Mouse (Mus musculus): ENCODE data around the gene Cops9.
A peak's percentile ranks its signal among the peaks of the same experiment; 100 is the strongest.

Gene Cops9

GRCm38 (mm10) chr1:92646601-92647000 is 4.8 kb upstream of the Cops9 start:
- no peak for DNase-seq (ENCODE audit: low read depth)

GRCm38 (mm10) chr1:92646111-92646510 is 4.3 kb upstream of the Cops9 start:
- no peak for DNase-seq (ENCODE audit: low read depth)

- DNase-seq (ENCODE audit: low read depth), result no peak
Observed at GRCm38 (mm10) chr1:92644916-92645315, 3.1 kb upstream of the Cops9 start.

- no peak for DNase-seq (ENCODE audit: low read depth)
Observed at GRCm38 (mm10) chr1:92643691-92644090, 1.9 kb upstream of the Cops9 start.

GRCm38 (mm10) chr1:92640393-92640792 is 1.4 kb downstream of the Cops9 start:
- DNase-seq (ENCODE audit: low read depth), result no peak

- DNase-seq (ENCODE audit: low read depth), result no peak
Observed at GRCm38 (mm10) chr1:92638736-92639135, 3.0 kb downstream of the Cops9 start.

GRCm38 (mm10) chr1:92638181-92638580 is 3.6 kb downstream of the Cops9 start:
- no peak for DNase-seq (ENCODE audit: low read depth)

GRCm38 (mm10) chr1:92637501-92638172 is 4.1 kb downstream of the Cops9 start:
- DNase-seq (ENCODE audit: low read depth), result no peak

- no peak for DNase-seq (ENCODE audit: low read depth)
Observed at GRCm38 (mm10) chr1:92636676-92637075, 5.1 kb downstream of the Cops9 start.

GRCm38 (mm10) chr1:92636015-92636414 is 5.8 kb downstream of the Cops9 start:
- no peak for DNase-seq (ENCODE audit: low read depth)

GRCm38 (mm10) chr1:92634976-92635599 is 6.7 kb downstream of the Cops9 start:
- no peak for DNase-seq (ENCODE audit: low read depth)

GRCm38 (mm10) chr1:92634569-92634968 is 7.2 kb downstream of the Cops9 start:
- DNase-seq (ENCODE audit: low read depth), result no peak

GRCm38 (mm10) chr1:92633726-92634125 is 8.1 kb downstream of the Cops9 start:
- DNase-seq (ENCODE audit: low read depth), result no peak

- DNase-seq (ENCODE audit: low read depth), result no peak
Observed at GRCm38 (mm10) chr1:92632948-92633347, 8.8 kb downstream of the Cops9 start.

- no peak for DNase-seq (ENCODE audit: low read depth)
Observed at GRCm38 (mm10) chr1:92632196-92632595, 9.6 kb downstream of the Cops9 start.

GRCm38 (mm10) chr1:92628227-92628626 is 13.6 kb downstream of the Cops9 start:
- no peak for DNase-seq (ENCODE audit: low read depth)

- DNase-seq (ENCODE audit: low read depth), result no peak
Observed at GRCm38 (mm10) chr1:92618360-92618759, 23.4 kb downstream of the Cops9 start.

- DNase-seq (ENCODE audit: low read depth), result no peak
Observed at GRCm38 (mm10) chr1:92617488-92617887, 24.3 kb downstream of the Cops9 start, which contains the start of gene Olfr12. Gene Olfr12 (plus strand): TSS chr1:92617788.

GRCm38 (mm10) chr1:92616046-92616445 is 25.7 kb downstream of the Cops9 start:
- DNase-seq (ENCODE audit: low read depth), result no peak

- DNase-seq (ENCODE audit: low read depth), result no peak
Observed at GRCm38 (mm10) chr1:92614516-92614915, 27.3 kb downstream of the Cops9 start.

- DNase-seq (ENCODE audit: low read depth), result no peak
Observed at GRCm38 (mm10) chr1:92613175-92613574, 28.6 kb downstream of the Cops9 start.

- DNase-seq (ENCODE audit: low read depth), result peak; percentile 10
Observed at GRCm38 (mm10) chr1:92611008-92611407, 30.8 kb downstream of the Cops9 start.

- no peak for DNase-seq (ENCODE audit: low read depth)
Observed at GRCm38 (mm10) chr1:92607711-92608110, 34.1 kb downstream of the Cops9 start.

- no peak for DNase-seq (ENCODE audit: low read depth)
Observed at GRCm38 (mm10) chr1:92605482-92605881, 36.3 kb downstream of the Cops9 start, which contains the start of gene Olfr1410. Gene Olfr1410 (plus strand): TSS chr1:92605782.
